Mouse (Mus musculus) brain, adult 2 months (tissue): ENCODE measurements around the gene Spocd1.

Experiments used
- DNase-seq: peaks from one replicate; pipeline ENCODE4 v3.0.0; 2011; ENCODE audit warnings: low read depth, low spot score

Gene Spocd1

DNA sequence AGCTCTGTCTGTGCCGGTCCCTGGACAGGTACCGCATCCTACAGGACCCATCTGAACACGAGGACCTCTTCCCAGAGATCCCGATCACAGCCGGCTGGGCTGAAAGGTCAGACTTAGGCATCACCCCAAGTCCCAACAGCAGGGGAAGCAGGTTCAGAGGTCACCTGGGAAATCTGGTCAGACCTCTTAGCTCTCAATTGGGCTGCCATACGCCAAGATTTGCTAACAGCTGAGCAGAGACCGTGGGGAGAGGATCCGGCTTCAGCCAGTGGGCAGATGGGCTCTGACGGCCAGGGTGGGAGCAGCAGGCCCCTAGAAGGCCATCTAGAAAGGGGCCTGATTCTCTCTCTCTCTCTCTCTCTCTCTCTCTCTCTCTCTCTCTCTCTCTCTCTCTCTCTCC, 45.2 kb downstream of the Spocd1 start:
- no peak for DNase-seq

DNA sequence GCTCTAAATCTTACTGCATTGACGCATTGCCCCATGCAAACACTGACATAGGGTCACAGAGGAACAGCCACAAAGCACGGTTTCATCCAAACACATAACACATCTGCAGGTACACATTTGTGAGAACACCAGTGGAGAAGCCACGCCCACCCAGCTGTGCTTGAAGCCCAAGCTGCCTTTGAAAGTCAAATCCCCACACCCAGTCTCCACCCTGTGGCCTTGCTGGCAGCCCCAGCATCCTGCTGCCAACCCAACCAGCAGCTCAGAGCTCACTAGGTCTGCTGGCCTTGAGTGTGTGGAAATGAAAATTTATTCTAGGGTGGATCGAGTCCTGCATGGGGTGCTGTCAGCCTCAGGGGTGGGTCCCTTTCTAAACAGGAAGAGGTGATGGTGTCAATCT, 48.2 kb downstream of the Spocd1 start:
- no peak for DNase-seq

GRCm38 (mm10) chr4:129978227-129978626, 49.2 kb downstream of the Spocd1 start:
- no peak for DNase-seq

DNA sequence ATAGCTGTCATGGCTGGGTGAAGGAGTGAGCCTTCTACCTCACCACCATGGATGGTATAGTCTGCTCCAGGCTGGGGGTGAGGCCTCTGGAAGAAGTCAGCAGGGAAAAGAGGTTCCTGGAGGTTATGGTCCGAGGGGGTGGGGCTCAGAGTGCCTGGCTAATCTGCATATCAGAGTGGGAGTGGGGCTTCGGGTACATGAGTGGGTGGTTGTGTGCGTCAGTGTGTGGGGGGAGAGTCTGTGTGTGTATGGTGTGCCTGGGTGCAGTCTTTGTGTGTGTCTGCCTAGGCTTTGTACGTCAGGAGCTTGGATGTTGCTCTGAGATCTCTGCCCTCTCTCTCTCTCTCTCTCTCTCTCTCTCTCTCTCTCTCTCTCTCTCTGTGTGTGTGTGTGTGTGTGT, 49.9 kb downstream of the Spocd1 start:
- peak; percentile 69 for DNase-seq

DNA sequence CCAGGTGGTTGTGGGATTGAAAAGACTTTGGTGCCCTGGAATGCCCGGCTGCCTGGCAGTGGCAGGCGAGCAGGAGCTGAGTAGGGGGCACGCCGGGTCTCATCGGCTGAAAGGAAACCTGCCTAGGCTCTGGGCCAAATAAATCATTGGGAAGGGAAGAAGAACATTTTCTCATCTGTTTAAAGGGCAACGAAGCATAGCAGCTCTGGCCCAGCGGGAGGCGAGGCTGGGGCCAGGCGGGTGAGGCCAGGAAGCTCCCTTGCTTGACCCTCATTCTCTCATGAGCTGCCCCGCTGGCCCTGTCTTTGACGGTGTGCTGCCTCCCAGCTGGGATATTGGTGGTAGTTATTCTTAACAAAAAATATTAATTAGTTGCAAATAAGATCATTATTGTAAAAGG, 52.6 kb downstream of the Spocd1 start:
- no peak for DNase-seq

DNA sequence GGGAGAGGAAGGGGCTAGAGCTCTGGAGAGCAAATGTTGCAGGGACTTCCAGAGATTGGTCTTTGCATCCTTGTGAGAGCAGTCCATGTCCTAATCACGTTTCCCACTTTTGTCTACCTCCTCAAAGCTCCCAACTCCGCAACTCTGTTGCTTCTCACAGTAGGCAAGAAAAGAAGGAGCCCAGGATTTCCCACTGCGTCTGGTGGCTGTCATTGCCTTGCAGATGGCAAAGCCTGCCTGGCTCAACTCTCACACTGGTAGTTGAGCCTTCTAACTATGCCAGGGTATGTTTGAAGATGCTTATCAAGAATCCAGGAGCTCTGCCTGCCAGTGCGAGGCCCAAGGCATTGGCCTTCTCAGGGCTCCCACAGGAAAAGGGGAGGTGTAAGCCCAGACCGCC, 54.0 kb downstream of the Spocd1 start:
- DNase-seq = peak; percentile 62

DNA sequence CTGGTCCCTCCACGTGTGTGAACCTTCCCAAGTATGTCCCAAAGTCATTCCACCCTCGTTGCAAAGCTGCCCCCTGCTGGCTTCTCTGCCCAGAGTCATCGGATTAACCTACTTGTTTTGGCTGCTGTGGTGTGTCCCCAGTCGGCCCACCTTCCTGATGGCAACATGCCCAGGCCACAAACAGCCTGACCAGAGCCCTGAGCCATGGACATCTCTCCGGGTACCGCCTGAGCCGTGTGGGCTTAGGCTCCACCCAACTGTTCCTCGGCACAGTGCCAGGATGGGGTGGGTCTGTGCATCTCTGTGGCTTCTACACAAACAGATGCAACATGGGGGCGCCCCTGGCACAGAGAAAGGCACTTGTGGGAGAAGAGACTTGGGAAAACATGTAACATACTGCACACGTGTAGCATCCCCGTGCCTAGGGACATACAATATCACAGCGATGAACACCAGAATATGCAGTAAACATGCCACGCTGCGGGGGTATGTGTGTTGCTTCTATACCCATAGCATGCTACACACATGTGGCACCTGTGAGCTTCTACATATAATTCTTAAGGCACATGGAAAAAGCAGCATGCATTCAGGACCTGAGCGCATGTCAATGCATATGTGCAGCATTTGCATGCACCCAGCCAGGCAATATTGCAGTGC, 54.8 kb downstream of the Spocd1 start:
- peak; percentile 92 for DNase-seq

- peak; percentile 60 for DNase-seq
Measured at GRCm38 (mm10) chr4:129984421-129985061, 55.5 kb downstream of the Spocd1 start, which contains the start of gene Adgrb2. TSS of gene Adgrb2 (plus strand) at chr4:129984870.

- DNase-seq = no peak
Measured at GRCm38 (mm10) chr4:129985161-129985670, 56.2 kb downstream of the Spocd1 start.

DNA sequence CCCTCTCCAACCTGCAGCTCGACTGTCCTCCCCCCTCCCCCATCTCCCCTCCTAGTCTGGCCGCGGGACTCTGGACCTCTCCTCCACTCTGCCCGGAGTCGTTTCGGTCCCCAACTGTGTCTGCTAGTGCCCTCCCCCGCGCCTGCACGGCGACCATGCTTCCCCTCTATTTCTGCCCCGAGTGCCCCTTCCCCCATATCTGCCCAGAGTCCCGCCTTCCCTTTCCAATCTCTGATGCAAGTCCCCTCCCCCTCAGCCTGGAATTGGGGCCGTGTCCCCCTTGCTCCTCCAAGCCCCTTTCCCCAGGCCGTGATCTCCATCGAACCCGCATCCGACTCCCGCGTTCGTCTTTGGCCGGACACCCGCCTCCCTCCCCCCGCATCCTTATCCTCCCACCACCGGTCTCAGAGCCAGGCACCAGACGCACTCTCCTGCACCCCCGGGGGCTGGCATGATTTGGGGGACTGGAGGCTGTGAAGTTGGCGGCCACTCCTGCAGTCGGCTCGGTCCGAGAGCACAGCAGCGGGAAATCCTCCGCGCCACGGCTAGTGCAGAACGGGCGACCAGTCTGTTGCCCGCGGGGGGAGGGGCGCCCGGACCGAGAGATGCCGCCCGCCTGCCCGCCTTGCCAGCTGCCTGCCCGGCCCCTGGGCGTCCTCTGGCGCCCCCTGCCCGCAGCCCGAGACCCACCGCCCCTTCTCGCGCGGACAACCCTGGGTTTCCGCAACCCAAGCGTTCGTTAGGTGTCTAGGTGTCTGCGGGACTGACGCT, 56.8 kb downstream of the Spocd1 start:
- peak; percentile 74 for DNase-seq

GRCm38 (mm10) chr4:129987825-129988504, 58.9 kb downstream of the Spocd1 start:
- peak; percentile 43 for DNase-seq

- DNase-seq = no peak
Measured at GRCm38 (mm10) chr4:129989925-129990324, 60.9 kb downstream of the Spocd1 start.

GRCm38 (mm10) chr4:129992720-129993119, 63.7 kb downstream of the Spocd1 start:
- no peak for DNase-seq

- DNase-seq = no peak
Measured at GRCm38 (mm10) chr4:129993213-129993612, 64.2 kb downstream of the Spocd1 start.

- no peak for DNase-seq
Measured at GRCm38 (mm10) chr4:129993944-129994695, 65.1 kb downstream of the Spocd1 start.

- peak; percentile 79 for DNase-seq
Measured at GRCm38 (mm10) chr4:129994728-129995127, 65.7 kb downstream of the Spocd1 start.

- DNase-seq = peak; percentile 71
Measured at GRCm38 (mm10) chr4:129995255-129995654, 66.2 kb downstream of the Spocd1 start.

- DNase-seq = no peak
Measured at GRCm38 (mm10) chr4:129996015-129996414, 67.0 kb downstream of the Spocd1 start.

DNA sequence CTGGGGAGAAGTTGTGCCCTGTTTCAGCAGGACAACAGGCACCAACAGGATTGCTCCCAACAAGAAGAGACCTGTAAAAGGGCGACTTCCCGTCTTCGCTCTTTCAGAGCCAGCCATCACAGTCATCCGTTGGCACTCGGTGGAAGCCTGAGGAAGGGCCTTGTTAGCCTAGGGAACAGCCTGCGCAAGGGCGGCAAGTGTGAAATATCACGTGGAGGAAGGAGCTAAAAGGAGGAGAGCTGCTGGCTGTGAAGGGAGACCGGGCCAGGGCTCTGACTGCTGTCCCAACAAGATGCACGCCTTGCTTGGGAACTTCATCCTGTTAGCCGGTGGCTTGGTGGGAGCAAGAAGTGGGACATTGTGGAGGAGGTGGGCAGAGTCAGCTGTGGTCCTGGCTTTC, 69.1 kb downstream of the Spocd1 start:
- peak; percentile 86 for DNase-seq

- peak; percentile 62 for DNase-seq
Measured at GRCm38 (mm10) chr4:130001710-130002109, 72.7 kb downstream of the Spocd1 start.

- DNase-seq = peak; percentile 78
Measured at GRCm38 (mm10) chr4:130002157-130002556, 73.1 kb downstream of the Spocd1 start.
